Mouse (Mus musculus): Measurements from ENCODE around the gene Fkbp5. TPM values are rescaled to one million over a fixed set of nuclear protein-coding genes. Genes with fewer than 3 reads are reported as not detected.

The Fkbp5 gene
- polyA plus RNA-seq, 1 experiment from 2014 or later = 33.5 TPM

DNA sequence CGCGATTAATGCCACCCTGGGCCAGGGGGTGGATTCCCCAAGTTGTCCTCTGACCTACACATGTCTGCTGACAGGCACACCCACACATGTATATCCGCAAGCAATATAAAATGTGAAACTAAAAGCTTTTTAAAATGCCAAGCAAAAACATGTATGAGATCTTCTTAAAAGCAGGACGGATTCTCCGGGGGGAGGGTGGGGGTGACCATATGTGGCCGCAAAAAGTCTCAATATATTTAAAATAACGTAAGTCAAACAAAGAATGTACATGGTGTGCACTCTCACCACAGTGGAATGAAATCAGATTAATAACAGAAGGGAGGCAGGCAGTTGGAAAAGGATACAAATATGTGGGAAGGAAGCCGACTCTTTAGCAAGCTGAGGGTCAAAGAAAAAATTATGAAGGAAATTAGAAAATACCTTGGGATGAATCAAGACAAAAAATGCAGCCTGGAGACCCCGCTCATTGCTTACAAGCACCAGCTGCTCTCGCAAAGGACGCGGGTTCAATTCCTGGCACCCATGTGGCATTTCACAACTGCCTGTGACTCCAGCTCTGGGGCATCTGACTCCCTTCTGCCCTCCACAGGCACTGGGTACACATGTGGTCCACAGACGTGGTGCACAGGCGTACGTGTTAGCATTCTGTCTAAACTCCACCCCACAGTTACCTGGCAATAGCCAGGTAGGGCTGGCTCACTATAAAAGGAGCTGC is 123.1 kb downstream of the Fkbp5 start:
- Histone ChIP-seq H3K27ac (no peak overlapping the region), H3K4me3 (no peak overlapping the region)
- WGBS = 90% methylated on average over 15 of the region's 15 CpGs

DNA sequence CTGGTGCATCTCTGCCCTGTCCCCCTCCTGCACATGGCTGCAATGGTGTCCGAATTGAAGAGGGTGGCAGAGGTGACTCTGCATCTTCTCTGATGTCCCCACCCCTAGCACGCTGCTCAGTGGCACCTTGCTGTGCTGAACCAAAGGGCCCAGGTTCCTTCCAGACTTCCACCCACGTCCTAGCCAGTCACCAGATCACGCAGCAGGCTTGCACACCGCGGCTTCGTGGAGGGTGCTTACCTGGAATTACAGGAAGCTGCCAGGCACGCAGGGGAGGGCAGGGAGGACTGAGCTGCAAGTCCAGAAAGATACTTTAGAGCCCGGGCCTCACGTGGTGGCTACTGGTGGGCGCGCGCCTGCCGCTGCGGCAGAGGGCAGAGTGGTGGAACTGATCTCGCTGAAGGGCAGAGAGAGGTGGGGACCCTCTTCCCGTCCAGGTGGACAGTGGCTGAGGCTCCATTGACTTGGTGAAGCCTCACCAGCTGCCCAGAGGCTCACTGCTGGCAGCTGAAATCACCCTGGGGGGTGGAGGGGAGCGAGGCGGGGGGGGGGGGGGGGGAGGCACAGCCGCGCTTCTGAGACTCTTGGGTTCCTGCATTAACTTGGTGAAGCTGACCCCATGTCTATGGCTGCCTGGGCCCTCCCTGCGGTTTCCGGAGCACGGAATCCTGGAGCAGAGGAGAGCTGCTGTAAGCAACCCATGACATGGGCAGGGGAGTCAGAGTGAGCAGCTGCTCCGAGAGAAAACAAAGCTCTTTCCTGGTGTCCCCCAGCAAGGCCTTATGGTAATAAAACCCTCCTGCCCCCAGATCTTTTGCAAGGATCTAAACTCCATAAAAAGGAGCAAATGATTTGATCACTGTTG is 125.5 kb downstream of the Fkbp5 start:
- Histone ChIP-seq H3K9me3 (no peaks in the 10 kb centered on the region), H3K27ac (0 out of 2 replicates have a peak overlapping the region, but pooled peaks have one; percentile 25), H3K4me1 (peaks cover 14% of the 10 kb centered on the region), H3K27me3 (ENCODE audit: poor library complexity, severe bottlenecking) (peaks cover 33% of the 10 kb centered on the region), H3K36me3 (replicated peaks) (no peaks in the 10 kb centered on the region), H3K4me3 (peak overlapping the region; percentile 11; the same call in 1 of the 2 replicates)
- DNase-seq (ENCODE audit: extremely low spot score, low spot score) = no peak
- WGBS = 7% methylated on average over 21 of the region's 25 CpGs

More for the DNA sequence above, 123.1 kb downstream of the Fkbp5 start:
- Histone ChIP-seq H3K27me3 (ENCODE audit: poor library complexity, severe bottlenecking) (peaks cover 9% of the 10 kb centered on the region), H3K9me3 (no peaks in the 10 kb centered on the region), H3K4me1 (peaks cover 9% of the 10 kb centered on the region), H3K36me3 (replicated peaks) (peaks cover 22% of the 10 kb centered on the region)
- DNase-seq (ENCODE audit: extremely low spot score, low spot score) = no peak

DNA sequence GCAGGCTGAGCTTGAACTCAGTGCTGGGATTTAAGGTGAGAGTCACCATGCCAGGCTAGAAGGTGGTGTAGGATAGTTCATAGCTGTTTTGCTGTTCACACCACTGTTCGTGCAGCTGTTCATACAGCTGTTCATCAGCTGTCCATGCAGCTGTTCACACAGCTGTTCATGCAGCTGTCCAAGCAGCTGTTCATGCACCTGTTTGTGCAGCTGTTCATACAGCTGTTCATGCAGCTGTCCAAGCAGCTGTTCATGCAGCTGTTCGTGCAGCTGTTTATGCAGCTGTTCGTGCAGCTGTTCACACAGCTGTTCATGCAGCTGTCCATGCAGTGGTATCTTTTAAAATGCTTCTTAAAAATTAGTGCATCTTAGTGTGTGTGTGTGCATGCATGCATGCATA is 128.8 kb downstream of the Fkbp5 start:
- Histone ChIP-seq H3K4me3 (no peak overlapping the region), H3K27ac (no peak overlapping the region), H3K4me1 (peaks cover 21% of the 10 kb centered on the region), H3K9me3 (no peaks in the 10 kb centered on the region), H3K36me3 (replicated peaks) (no peaks in the 10 kb centered on the region), H3K27me3 (ENCODE audit: poor library complexity, severe bottlenecking) (peaks cover 49% of the 10 kb centered on the region)
- no peak for DNase-seq (ENCODE audit: extremely low spot score, low spot score)
- WGBS = 91% methylated on average over 3 of the region's 3 CpGs

DNA sequence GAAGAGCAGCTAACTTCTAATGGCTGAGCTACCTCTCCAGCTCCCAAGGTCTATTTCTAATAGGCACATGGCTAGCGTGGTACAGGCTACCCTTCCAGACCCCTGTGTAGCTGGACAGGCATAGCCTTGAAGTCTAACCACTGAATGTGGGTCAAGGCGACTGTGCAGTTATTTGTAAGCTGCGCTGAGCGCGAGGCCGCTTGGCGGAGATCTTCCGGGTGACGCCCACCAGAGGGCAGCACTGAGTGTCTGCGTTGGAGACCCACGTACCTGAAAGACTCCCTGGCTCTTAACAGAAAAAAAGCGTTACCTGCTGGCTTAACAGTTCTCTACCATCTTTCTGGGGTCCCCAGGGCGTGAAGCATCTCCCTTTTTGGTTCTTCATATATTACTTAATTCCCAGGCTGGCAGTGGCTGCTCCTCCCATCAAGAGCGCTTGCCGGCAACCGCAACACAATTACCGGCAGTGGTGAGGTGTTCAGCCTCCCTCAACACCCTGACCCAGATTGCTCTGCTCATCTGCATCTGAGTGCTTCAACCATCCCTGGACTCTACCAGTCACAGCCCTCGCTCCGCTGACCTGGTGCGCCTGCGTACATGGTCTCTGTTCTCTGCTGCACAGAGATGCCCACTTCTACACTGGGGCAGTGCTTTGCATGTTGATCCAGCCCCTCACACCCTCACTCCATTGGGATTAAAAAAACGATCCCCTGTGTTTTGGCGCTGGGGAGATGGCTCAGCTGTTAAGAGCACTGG is 131.0 kb downstream of the Fkbp5 start:
- 4% methylated on average over 23 of the region's 23 CpGs for WGBS
- Histone ChIP-seq H3K4me1 (peaks cover 12% of the 10 kb centered on the region), H3K36me3 (replicated peaks) (no peaks in the 10 kb centered on the region), H3K27me3 (ENCODE audit: poor library complexity, severe bottlenecking) (peaks cover 46% of the 10 kb centered on the region), H3K9me3 (no peaks in the 10 kb centered on the region), H3K4me3 (peak overlapping the region; percentile 35), H3K27ac (no peak overlapping the region)
- peak; percentile 80 for DNase-seq (ENCODE audit: extremely low spot score, low spot score)

DNA sequence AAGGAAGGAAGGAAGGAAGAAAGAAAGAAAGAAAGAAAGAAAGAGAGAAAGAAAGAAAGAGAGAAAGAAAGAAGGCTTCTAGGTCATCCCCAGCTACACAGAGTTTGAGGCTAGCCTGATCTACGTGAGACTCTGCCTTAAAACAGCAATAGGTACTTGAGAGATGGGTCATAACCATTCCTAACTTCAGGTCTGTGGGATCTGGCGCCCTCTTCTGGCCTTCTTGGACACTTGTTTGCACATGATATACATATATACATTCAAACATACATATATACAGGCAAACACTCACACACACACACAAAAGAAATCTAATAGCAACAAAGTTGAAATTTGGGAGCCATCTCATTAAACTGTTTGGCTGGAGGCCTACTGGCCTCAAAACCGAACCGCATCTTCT is 133.0 kb downstream of the Fkbp5 start:
- H3K27ac ChIP-seq = no peak overlapping the region
- no peak for DNase-seq (ENCODE audit: extremely low spot score, low spot score)
- 64% methylated on average over 4 of the region's 4 CpGs for WGBS

DNA sequence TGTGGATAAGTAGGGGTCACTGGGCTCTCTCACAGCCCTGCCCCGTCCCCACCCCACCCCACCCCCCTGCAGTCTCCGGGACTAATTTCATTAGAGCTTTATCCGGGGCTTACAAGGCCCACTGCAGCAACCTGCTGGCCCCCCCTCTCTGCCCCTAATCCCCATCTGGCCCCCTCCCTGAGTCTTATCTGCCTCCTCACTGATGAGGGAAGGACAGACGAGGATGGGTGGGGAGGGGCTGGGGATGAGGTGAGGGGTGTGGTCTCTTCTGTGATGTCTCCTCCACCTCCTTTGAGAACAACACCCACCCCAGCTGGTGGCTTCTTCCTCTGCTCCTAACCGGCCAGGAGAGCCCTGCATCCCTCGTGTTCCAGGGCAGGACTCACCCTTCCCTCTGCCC is 137.1 kb downstream of the Fkbp5 start:
- 3% methylated on average over 6 of the region's 6 CpGs for WGBS
- Histone ChIP-seq H3K36me3 (replicated peaks) (no peaks in the 10 kb centered on the region), H3K27ac (peak overlapping the region; percentile 40; the same call in 1 of the 2 replicates), H3K9me3 (no peaks in the 10 kb centered on the region), H3K4me1 (peaks cover 17% of the 10 kb centered on the region), H3K27me3 (ENCODE audit: poor library complexity, severe bottlenecking) (peaks cover 24% of the 10 kb centered on the region), H3K4me3 (no peak overlapping the region)
- no peak for DNase-seq (ENCODE audit: extremely low spot score, low spot score)

More for the DNA sequence above, 133.0 kb downstream of the Fkbp5 start:
- Histone ChIP-seq H3K4me1 (peaks cover 22% of the 10 kb centered on the region), H3K4me3 (no peak overlapping the region), H3K9me3 (no peaks in the 10 kb centered on the region), H3K27me3 (ENCODE audit: poor library complexity, severe bottlenecking) (peaks cover 41% of the 10 kb centered on the region), H3K36me3 (replicated peaks) (no peaks in the 10 kb centered on the region)

DNA sequence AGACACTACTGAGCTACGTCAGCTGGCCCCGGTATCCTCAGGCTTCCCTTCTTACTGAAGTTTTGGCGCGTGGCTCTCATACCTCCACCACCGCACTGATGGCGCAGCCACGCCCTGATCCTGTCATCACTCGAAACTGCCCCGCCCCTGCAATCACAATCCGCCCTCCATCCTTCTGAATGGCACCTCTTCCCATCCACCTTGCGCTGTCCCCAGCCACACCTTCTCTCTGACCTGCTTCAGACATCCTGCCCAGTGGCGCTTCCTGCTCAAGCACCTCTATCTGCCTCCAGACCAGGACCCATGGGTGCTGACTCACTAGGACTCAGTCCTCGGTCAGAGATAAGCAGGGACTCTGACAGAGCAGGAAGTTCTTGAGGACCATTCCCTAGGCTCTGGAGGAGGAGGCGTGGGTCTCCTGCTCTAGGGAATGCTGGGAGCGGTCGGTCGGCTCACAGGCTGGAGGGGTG is 141.7 kb downstream of the Fkbp5 start:
- H3K27me3 ChIP-seq (ENCODE audit: poor library complexity, severe bottlenecking) = peaks cover 42% of the 10 kb centered on the region
- DNase-seq (ENCODE audit: extremely low spot score, low spot score) = no peak
- no peaks in the 10 kb centered on the region for H3K36me3 ChIP-seq (replicated peaks)
- no peak overlapping the region for H3K27ac ChIP-seq
- H3K4me3 ChIP-seq = no peak overlapping the region
- WGBS = 10% methylated on average over 17 of the region's 17 CpGs
- no peaks in the 10 kb centered on the region for H3K9me3 ChIP-seq
- H3K4me1 ChIP-seq = peaks cover 25% of the 10 kb centered on the region

DNA sequence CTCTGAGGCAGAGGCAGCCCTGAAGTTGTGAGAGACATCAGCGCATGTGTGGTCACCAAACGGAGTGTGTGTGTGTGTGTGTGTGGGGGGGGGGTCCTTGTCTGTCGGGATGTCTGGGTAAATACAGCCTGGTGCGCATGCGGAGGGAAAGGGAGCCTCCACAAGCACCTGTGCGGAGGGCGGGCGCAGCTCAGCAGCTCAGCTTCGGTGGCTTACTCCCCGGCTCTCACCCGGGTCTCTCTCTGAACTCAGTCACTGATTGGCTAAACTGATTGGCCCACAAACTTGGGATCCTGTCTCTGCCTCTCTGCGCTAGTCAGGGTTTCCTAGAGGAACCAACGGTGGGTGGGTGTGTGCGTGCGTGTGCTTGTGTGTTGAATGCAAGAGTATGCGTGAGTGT is 142.8 kb downstream of the Fkbp5 start:
- Histone ChIP-seq H3K27ac (no peak overlapping the region), H3K27me3 (ENCODE audit: poor library complexity, severe bottlenecking) (peaks cover 42% of the 10 kb centered on the region), H3K9me3 (no peaks in the 10 kb centered on the region), H3K36me3 (replicated peaks) (no peaks in the 10 kb centered on the region), H3K4me3 (no peak overlapping the region), H3K4me1 (peaks cover 16% of the 10 kb centered on the region)
- no peak for DNase-seq (ENCODE audit: extremely low spot score, low spot score)
- 20% methylated on average over 16 of the region's 16 CpGs for WGBS

DNA sequence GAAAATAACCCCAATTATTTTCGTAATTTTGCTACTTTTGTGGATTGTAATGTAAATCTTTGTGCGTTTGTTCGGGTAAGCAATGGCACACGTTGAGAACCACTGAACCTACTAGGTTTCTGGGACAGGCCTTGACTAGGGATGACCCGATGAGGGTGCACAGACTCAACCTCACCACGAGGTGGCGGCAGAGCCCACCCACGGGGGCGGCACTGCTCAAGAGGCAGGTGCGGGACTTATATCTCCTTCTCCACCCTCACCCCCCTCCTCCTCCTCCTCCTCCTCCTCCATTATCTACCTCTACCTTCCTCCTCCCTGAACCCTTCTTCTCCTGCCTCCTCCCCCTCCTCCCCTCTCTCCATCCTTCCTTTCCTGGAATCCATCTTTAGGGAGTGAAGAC is 143.5 kb downstream of the Fkbp5 start:
- no peak overlapping the region for H3K27ac ChIP-seq
- no peak overlapping the region for H3K4me3 ChIP-seq
- peak; percentile 59 for DNase-seq (ENCODE audit: extremely low spot score, low spot score)
- H3K27me3 ChIP-seq (ENCODE audit: poor library complexity, severe bottlenecking) = peaks cover 41% of the 10 kb centered on the region
- H3K36me3 ChIP-seq (replicated peaks) = no peaks in the 10 kb centered on the region
- H3K9me3 ChIP-seq = no peaks in the 10 kb centered on the region
- 14% methylated on average over 10 of the region's 10 CpGs for WGBS
- peaks cover 16% of the 10 kb centered on the region for H3K4me1 ChIP-seq

DNA sequence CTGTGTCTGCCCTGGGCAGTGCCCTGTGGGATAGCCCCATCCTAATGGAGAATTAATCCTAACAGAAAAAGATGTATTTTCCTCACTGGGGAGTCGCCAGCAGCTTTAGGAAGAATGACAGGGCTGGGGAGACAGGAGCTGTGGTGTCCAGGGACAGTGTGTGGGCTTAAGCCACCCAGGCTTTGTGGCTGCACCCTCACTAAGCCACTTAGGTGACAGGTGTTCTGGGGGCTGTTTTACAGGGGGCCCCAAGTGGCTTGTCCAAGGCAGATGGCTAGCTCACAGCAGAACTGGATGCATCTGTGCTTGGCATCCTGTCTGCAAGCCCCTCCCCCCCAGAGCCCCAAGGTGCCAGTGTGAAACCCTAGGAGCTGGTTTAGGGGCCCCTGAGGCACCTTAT is 145.4 kb downstream of the Fkbp5 start:
- Histone ChIP-seq H3K4me3 (no peak overlapping the region), H3K27ac (no peak overlapping the region), H3K9me3 (no peaks in the 10 kb centered on the region), H3K4me1 (peaks cover 20% of the 10 kb centered on the region), H3K36me3 (replicated peaks) (no peaks in the 10 kb centered on the region), H3K27me3 (ENCODE audit: poor library complexity, severe bottlenecking) (peaks cover 41% of the 10 kb centered on the region)
- DNase-seq (ENCODE audit: extremely low spot score, low spot score) = no peak
- 57% methylated on average over 1 of the region's 1 CpGs for WGBS

DNA sequence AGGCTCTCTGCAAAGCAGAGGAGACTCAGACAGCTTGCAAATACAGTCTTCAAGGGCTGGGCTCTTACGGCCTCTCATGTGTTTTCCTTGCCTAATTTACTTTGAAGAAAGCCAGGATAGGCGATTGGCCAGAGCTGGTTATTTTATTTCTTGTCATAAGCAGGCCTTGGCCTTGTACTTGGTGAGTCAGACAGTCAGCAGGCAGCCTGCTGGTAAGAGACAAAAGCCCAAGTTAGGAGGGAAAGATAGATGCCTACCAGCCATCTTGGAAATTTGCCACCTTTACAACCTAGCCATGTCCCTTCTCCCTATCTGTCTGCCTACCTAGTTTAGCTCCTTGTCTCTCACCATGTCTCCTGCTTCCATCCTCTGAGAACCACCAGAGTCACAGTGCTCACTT is 146.0 kb downstream of the Fkbp5 start:
- Histone ChIP-seq H3K4me1 (peaks cover 20% of the 10 kb centered on the region), H3K27me3 (ENCODE audit: poor library complexity, severe bottlenecking) (peaks cover 40% of the 10 kb centered on the region), H3K4me3 (no peak overlapping the region), H3K9me3 (no peaks in the 10 kb centered on the region), H3K27ac (no peak overlapping the region), H3K36me3 (replicated peaks) (no peaks in the 10 kb centered on the region)
- WGBS = 79% methylated on average over 2 of the region's 2 CpGs
- DNase-seq (ENCODE audit: extremely low spot score, low spot score) = no peak

DNA sequence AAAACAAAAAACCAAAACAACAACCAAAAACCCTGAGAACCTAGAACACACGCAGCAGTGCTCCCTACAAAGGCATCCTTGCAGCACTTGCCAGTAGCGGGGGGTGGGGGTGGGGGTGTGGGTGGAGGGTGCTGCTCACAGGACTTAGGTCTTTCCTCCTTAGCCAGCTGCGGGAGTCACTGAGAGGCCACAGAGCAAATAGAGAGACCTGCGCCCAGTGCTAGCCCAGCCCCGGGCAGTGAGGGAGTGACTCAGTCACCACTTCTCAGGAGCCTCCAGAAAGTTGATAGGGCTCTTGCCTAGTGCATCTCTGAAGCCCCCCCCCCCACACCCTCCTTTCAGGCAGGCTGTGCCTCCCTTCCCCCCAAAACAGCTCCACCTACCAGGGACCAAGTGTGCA is 148.3 kb downstream of the Fkbp5 start:
- H3K27me3 ChIP-seq (ENCODE audit: poor library complexity, severe bottlenecking) = peaks cover 40% of the 10 kb centered on the region
- peaks cover 15% of the 10 kb centered on the region for H3K4me1 ChIP-seq
- no peak overlapping the region for H3K4me3 ChIP-seq
- DNase-seq (ENCODE audit: extremely low spot score, low spot score) = no peak
- H3K36me3 ChIP-seq (replicated peaks) = no peaks in the 10 kb centered on the region
- H3K27ac ChIP-seq = no peak overlapping the region
- WGBS = 81% methylated on average over 5 of the region's 5 CpGs
- no peaks in the 10 kb centered on the region for H3K9me3 ChIP-seq

Measured in forebrain, embryonic 10.5 days (tissue).